21 mouse cellular contexts compared by ENCODE assay signal in genomic region chr16:63783544-63783943, GRCm38 (mm10).
A peak's percentile ranks its signal among the peaks of the same experiment; 100 is the strongest.
DNase-seq lines count a peak whose midpoint lies in the region; ATAC-seq and TF ChIP-seq lines count a peak whose summit lies in the region.
"Had no signal": no experiment of that assay in that cellular context is flagged by ENCODE, and none has a peak within 500 bp of the region (broad histone marks: within the 10 kb centered on the region; RNA-seq: fewer than 3 reads in every experiment).

No protein-coding gene starts in this region.

- no peaks in the 10 kb centered on the region for H3K4me1 ChIP-seq in kidney, embryonic 16.5 days (ENCODE audit: insufficient read depth, low read length)
- H3K4me1 ChIP-seq in kidney, adult 2 months (ENCODE audit: control insufficient read depth, insufficient read depth, low read length) = no peaks in the 10 kb centered on the region
- no peaks in the 10 kb centered on the region for H3K4me1 ChIP-seq in midbrain, embryonic 14.5 days (ENCODE audit: control insufficient read depth, insufficient read depth, low read length)
- no peaks in the 10 kb centered on the region for H3K4me1 ChIP-seq in midbrain, embryonic 13.5 days (replicated peaks)
- peaks cover 4% of the 10 kb centered on the region; the same call in 1 of the 2 replicates for H3K4me1 ChIP-seq in intestine, embryonic 14.5 days (replicated peaks; ENCODE audit: control insufficient read depth, insufficient read depth, low read length)
- no peaks in the 10 kb centered on the region for H3K4me1 ChIP-seq in intestine, embryonic 16.5 days (ENCODE audit: control insufficient read depth, insufficient read depth, low read length)
- H3K4me1 ChIP-seq: embryonic facial prominence, embryonic 10.5 days; hindbrain, embryonic 10.5 days had no signal

- H3K36me3 ChIP-seq in kidney, embryonic 16.5 days (ENCODE audit: insufficient read depth, low read length) = no peaks in the 10 kb centered on the region
- no peaks in the 10 kb centered on the region for H3K36me3 ChIP-seq in kidney, adult 2 months (ENCODE audit: control insufficient read depth, insufficient read depth, low read length)
- no peaks in the 10 kb centered on the region for H3K36me3 ChIP-seq in midbrain, embryonic 14.5 days (ENCODE audit: control insufficient read depth, insufficient read depth, low read length)
- no peaks in the 10 kb centered on the region for H3K36me3 ChIP-seq in midbrain, embryonic 13.5 days
- H3K36me3 ChIP-seq in intestine, embryonic 14.5 days (ENCODE audit: control insufficient read depth, insufficient read depth, low read length) = no peaks in the 10 kb centered on the region
- H3K36me3 ChIP-seq in intestine, embryonic 16.5 days (ENCODE audit: control insufficient read depth, insufficient read depth, low read length) = no peaks in the 10 kb centered on the region
- H3K36me3 ChIP-seq: embryonic facial prominence, embryonic 10.5 days; heart, embryonic 12.5 days; hindbrain, embryonic 10.5 days had no signal

- TF ChIP-seq CTCF in kidney, adult 2 months (conservative IDR thresholded peaks at IDR 0.05; ENCODE audit: insufficient read depth, insufficient read length, low read depth, low read length) = no peak

- TF ChIP-seq POLR2A in kidney, adult 2 months (IDR thresholded peaks at IDR 0.05; ENCODE audit: low read depth, low read length) = no peak

- H3K9me3 ChIP-seq in kidney, embryonic 16.5 days (ENCODE audit: low read length) = no peaks in the 10 kb centered on the region
- H3K9me3 ChIP-seq in midbrain, embryonic 14.5 days (ENCODE audit: control insufficient read depth, low read length) = no peaks in the 10 kb centered on the region
- H3K9me3 ChIP-seq in midbrain, embryonic 13.5 days = no peaks in the 10 kb centered on the region
- H3K9me3 ChIP-seq in intestine, embryonic 14.5 days (ENCODE audit: control insufficient read depth, low read length) = no peaks in the 10 kb centered on the region
- H3K9me3 ChIP-seq in intestine, embryonic 16.5 days (ENCODE audit: control insufficient read depth, low read length) = no peaks in the 10 kb centered on the region
- H3K9me3 ChIP-seq: embryonic facial prominence, embryonic 10.5 days; forebrain, embryonic 13.5 days; heart, embryonic 12.5 days; hindbrain, embryonic 10.5 days had no signal

- no peak overlapping the region for H3K9ac ChIP-seq in kidney, embryonic 16.5 days (replicated peaks; ENCODE audit: low read length)
- H3K9ac ChIP-seq in midbrain, embryonic 14.5 days (replicated peaks; ENCODE audit: low read length) = no peak overlapping the region
- no peak overlapping the region for H3K9ac ChIP-seq in midbrain, embryonic 13.5 days (replicated peaks)
- no peak overlapping the region for H3K9ac ChIP-seq in intestine, embryonic 14.5 days (ENCODE audit: low read length)
- H3K9ac ChIP-seq in intestine, embryonic 16.5 days (ENCODE audit: low read depth, low read length) = no peak overlapping the region
- H3K9ac ChIP-seq: forebrain, embryonic 13.5 days; forebrain, postnatal 0 days; heart, embryonic 12.5 days had no signal

- H3K27ac ChIP-seq in kidney, embryonic 16.5 days (ENCODE audit: low read length) = no peak overlapping the region
- no peak overlapping the region for H3K27ac ChIP-seq in kidney, adult 2 months (ENCODE audit: insufficient read depth, low read depth, low read length)
- H3K27ac ChIP-seq in midbrain, embryonic 14.5 days (replicated peaks; ENCODE audit: low read depth, low read length) = no peak overlapping the region
- H3K27ac ChIP-seq in midbrain, embryonic 13.5 days = no peak overlapping the region
- no peak overlapping the region; the same call in 1 of the 2 replicates for H3K27ac ChIP-seq in intestine, embryonic 14.5 days (ENCODE audit: low read depth)
- H3K27ac ChIP-seq in intestine, embryonic 16.5 days (ENCODE audit: low read length) = no peak overlapping the region
- H3K27ac ChIP-seq: embryonic facial prominence, embryonic 10.5 days; forebrain, embryonic 13.5 days; gastrocnemius, adult 2 months; hindbrain, embryonic 10.5 days had no signal

- no peak overlapping the region for H3K4me2 ChIP-seq in kidney, embryonic 16.5 days (replicated peaks; ENCODE audit: low read depth, low read length)
- H3K4me2 ChIP-seq in midbrain, embryonic 14.5 days (ENCODE audit: low read length) = no peak overlapping the region
- no peak overlapping the region for H3K4me2 ChIP-seq in midbrain, embryonic 13.5 days (replicated peaks)
- 0 out of 2 replicates have a peak overlapping the region, but pooled peaks have one; percentile 6 for H3K4me2 ChIP-seq in intestine, embryonic 14.5 days (ENCODE audit: low read length)
- H3K4me2 ChIP-seq in intestine, embryonic 16.5 days (ENCODE audit: low read depth, low read length) = no peak overlapping the region
- H3K4me2 ChIP-seq: forebrain, embryonic 13.5 days; heart, embryonic 12.5 days had no signal

- H3K27me3 ChIP-seq in kidney, embryonic 16.5 days (ENCODE audit: insufficient read depth, low read length) = no peaks in the 10 kb centered on the region
- H3K27me3 ChIP-seq in kidney, adult 2 months (replicated peaks; ENCODE audit: control insufficient read depth, insufficient read depth, low read length) = no peaks in the 10 kb centered on the region
- no peaks in the 10 kb centered on the region for H3K27me3 ChIP-seq in midbrain, embryonic 14.5 days (ENCODE audit: control insufficient read depth, insufficient read depth, low read length)
- no peaks in the 10 kb centered on the region for H3K27me3 ChIP-seq in midbrain, embryonic 13.5 days
- H3K27me3 ChIP-seq in intestine, embryonic 14.5 days (replicated peaks; ENCODE audit: control insufficient read depth, insufficient read depth, low read length) = no peaks in the 10 kb centered on the region
- H3K27me3 ChIP-seq in intestine, embryonic 16.5 days (replicated peaks; ENCODE audit: control insufficient read depth, insufficient read depth, low read length) = no peaks in the 10 kb centered on the region
- H3K27me3 ChIP-seq: CH12.LX; forebrain, embryonic 13.5 days; heart, embryonic 12.5 days had no signal

- DNase-seq in kidney, adult 2 months = no peak
- DNase-seq in midbrain, embryonic 14.5 days = peak; percentile 12
- DNase-seq in intestine, embryonic 14.5 days (ENCODE audit: low spot score) = peak; percentile 56
- no peak for DNase-seq in cerebellum, postnatal 36 days
- DNase-seq in T-cell, adult 2 months (ENCODE audit: low spot score) = no peak
- DNase-seq: adrenal gland, adult 2 months; adrenal gland, postnatal 25 days; cerebellum, adult 18-20 months; cerebellum, adult 9-11 months; forebrain, postnatal 0 days; gastrocnemius, adult 2 months; gastrocnemius, postnatal 25 days had no signal

- H3K4me3 ChIP-seq in kidney, embryonic 16.5 days (ENCODE audit: low read length) = no peak overlapping the region
- H3K4me3 ChIP-seq in kidney, adult 2 months (ENCODE audit: insufficient read depth, low read depth, low read length) = no peak overlapping the region
- H3K4me3 ChIP-seq in midbrain, embryonic 14.5 days (replicated peaks; ENCODE audit: low read depth, low read length) = no peak overlapping the region
- H3K4me3 ChIP-seq in midbrain, embryonic 13.5 days (replicated peaks) = no peak overlapping the region
- H3K4me3 ChIP-seq in intestine, embryonic 14.5 days (ENCODE audit: low read depth, low read length) = no peak overlapping the region
- no peak overlapping the region for H3K4me3 ChIP-seq in intestine, embryonic 16.5 days (ENCODE audit: low read length)
- H3K4me3 ChIP-seq: embryonic facial prominence, embryonic 10.5 days; forebrain, embryonic 13.5 days; gastrocnemius, adult 2 months; heart, embryonic 12.5 days; hindbrain, embryonic 10.5 days had no signal

- ATAC-seq in kidney, embryonic 16.5 days (ENCODE audit: low FRiP score, low TSS enrichment) = peak; percentile 73; the same call in 1 of the 2 replicates
- ATAC-seq in midbrain, embryonic 14.5 days (ENCODE audit: low FRiP score, low TSS enrichment) = no peak
- ATAC-seq in midbrain, embryonic 13.5 days = no peak
- peak; percentile 89; the same call in 1 of the 2 replicates for ATAC-seq in intestine, embryonic 14.5 days (replicated peaks; ENCODE audit: low FRiP score, low TSS enrichment, low read depth)
- ATAC-seq in intestine, embryonic 16.5 days = peak; percentile 100
- ATAC-seq: forebrain, embryonic 13.5 days; forebrain, postnatal 0 days; Patski had no signal

- WGBS in kidney, embryonic 16.5 days = 65% methylated on average over 7 of the region's 7 CpGs
- 49% methylated on average over 7 of the region's 7 CpGs for WGBS in kidney, adult 2 months
- WGBS in midbrain, embryonic 14.5 days = 83% methylated on average over 7 of the region's 7 CpGs
- WGBS in midbrain, embryonic 13.5 days = 84% methylated on average over 7 of the region's 7 CpGs
- WGBS in intestine, embryonic 14.5 days = 45% methylated on average over 7 of the region's 7 CpGs
- 40% methylated on average over 7 of the region's 7 CpGs for WGBS in intestine, embryonic 16.5 days

Comparison
In these comparisons a context has a peak if more than half of its experiments do, and no peak if none do; other contexts are left out.
1. ATAC-seq: peak in kidney, embryonic 16.5 days (single experiment), intestine, embryonic 14.5 days (single experiment) and intestine, embryonic 16.5 days (single experiment); none in midbrain, embryonic 14.5 days (single experiment) and midbrain, embryonic 13.5 days (single experiment).
2. DNase-seq: peak in midbrain, embryonic 14.5 days (single experiment) and intestine, embryonic 14.5 days (single experiment); none in kidney, adult 2 months (single experiment), cerebellum, postnatal 36 days (0 of 2) and T-cell, adult 2 months (single experiment).